Mouse (Mus musculus) lung, postnatal 0 days (tissue): ENCODE measurements at regions not wholly inside any gene's neighbourhood (a gene's known extent, or its start where the extent isn't known, plus 50 kb on each side); places are given as distances from the start of the nearest gene placed in this dataset.

ENCODE experiments used
- ATAC-seq: fragments of 200-750 bp; cut with Nextera tagmentation; 2 replicates; pipeline ENCODE4 v1.8.0; 2017; ENCODE audit warnings: moderate library complexity
- DNase-seq: peaks from one replicate; pipeline ENCODE4 v3.0.0-alpha.2; 2016; ENCODE audit warnings: low spot score
- H3K27ac ChIP-seq: fragments of 300-500 bp; sonication (generic); 2 replicates; pipeline ENCODE4 v1.5.1; 2014; ENCODE audit warnings: antibody characterized with exemption, mild to moderate bottlenecking, low read length, mixed read lengths
- H3K27me3 ChIP-seq: fragments of 300-500 bp; sonication (generic); replicated peaks from 2 replicates; pipeline ENCODE4 v1.6.1; 2014; ENCODE audit warnings: low read length, mixed read lengths; ENCODE audit not compliant: insufficient read depth
- H3K36me3 ChIP-seq: fragments of 300-500 bp; sonication (generic); 2 replicates; pipeline ENCODE4 v1.6.1; 2014; ENCODE audit warnings: low read length, mixed read lengths; ENCODE audit not compliant: insufficient read depth
- H3K4me1 ChIP-seq: fragments of 300-500 bp; sonication (generic); 2 replicates; pipeline ENCODE4 v1.6.1; 2014; ENCODE audit warnings: antibody characterized with exemption, low read depth, low read length, mixed read lengths; ENCODE audit not compliant: insufficient read depth
- H3K4me2 ChIP-seq: fragments of 300-500 bp; sonication (generic); replicated peaks from 2 replicates; pipeline ENCODE4 v1.6.1; 2014; ENCODE audit warnings: low read depth, mild to moderate bottlenecking, low read length, moderate library complexity, mixed read lengths
- H3K4me3 ChIP-seq: fragments of 300-500 bp; sonication (generic); 2 replicates; pipeline ENCODE4 v1.5.1; 2014; ENCODE audit warnings: low read depth, low read length
- H3K9ac ChIP-seq: fragments of 300-500 bp; sonication (generic); replicated peaks from 2 replicates; pipeline ENCODE4 v1.6.1; 2014; ENCODE audit warnings: low read depth, mild to moderate bottlenecking
- H3K9me3 ChIP-seq: fragments of 300-500 bp; sonication (generic); 2 replicates; pipeline ENCODE4 v1.6.1; 2016; ENCODE audit warnings: low read length, mixed read lengths
- CTCF ChIP-seq: IDR thresholded peaks from 2 replicates; pipeline ENCODE4 v1.5.1; 2016; ENCODE audit warnings: antibody characterized with exemption, mild to moderate bottlenecking
- EP300 ChIP-seq: IDR thresholded peaks from 2 replicates; pipeline ENCODE4 v1.6.1; 2016; ENCODE audit warnings: antibody characterized with exemption, mild to moderate bottlenecking, control low read depth
- WGBS: fragments of 180-500 bp; shearing (Covaris S2); extraction: QIAGEN DNeasy Blood & Tissue Kit; methylation state at CpG from one replicate; pipeline ENCODE4 v1.1.7; 2014; 5-methylcytosine and 5-hydroxymethylcytosine counted together

DNA sequence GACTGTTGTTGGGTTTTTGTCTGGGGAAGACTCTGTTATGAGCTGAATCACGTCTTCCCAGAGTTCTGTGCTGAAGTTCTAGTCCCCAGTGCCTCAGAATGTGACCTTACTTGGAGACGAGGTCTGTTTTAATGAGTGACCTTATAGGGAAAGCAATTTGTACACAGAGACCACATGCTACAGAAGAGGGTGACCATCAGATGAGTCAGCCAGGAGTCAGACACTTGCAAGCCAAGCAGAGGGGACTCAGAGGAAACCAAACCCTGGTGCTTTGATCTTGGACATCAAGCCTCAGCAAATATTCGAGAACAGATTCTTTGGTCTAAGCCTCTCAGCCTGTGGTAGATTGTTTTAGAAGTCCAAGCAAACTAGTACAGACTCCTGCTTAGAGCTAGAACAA is 409.9 kb downstream of the Fut8 start:
- H3K36me3 ChIP-seq = no peaks in the 10 kb centered on the region
- H3K4me1 ChIP-seq = no peaks in the 10 kb centered on the region
- WGBS = 44% methylated on average over 3 of the region's 3 CpGs
- no peak for TF ChIP-seq EP300
- TF ChIP-seq CTCF = no peak
- H3K9ac ChIP-seq = no peak overlapping the region
- DNase-seq (no peak), ATAC-seq (no peak)
- no peak overlapping the region for H3K27ac ChIP-seq
- no peaks in the 10 kb centered on the region for H3K9me3 ChIP-seq
- no peak overlapping the region for H3K4me3 ChIP-seq
- H3K4me2 ChIP-seq = no peak overlapping the region
- no peaks in the 10 kb centered on the region for H3K27me3 ChIP-seq

DNA sequence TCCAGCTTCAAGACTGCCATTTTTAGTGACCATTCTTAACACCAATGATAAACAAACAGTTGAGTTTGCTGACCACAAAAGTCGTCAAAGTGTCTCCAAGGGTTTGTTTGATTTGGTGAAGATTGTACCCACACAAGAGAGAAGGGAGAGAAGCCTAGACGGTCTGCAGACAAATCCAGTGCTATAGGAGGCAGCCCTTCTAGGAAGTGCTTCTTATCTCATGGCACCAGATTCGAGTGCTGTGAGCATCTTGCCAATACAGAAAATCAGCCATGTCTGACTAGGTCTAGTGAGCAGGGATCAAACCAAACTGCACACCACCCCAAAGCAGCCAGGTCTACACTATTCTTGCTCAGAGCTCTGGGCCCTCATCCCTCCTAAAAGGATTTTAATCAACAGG is 416.4 kb downstream of the Fut8 start:
- DNase-seq = no peak
- H3K36me3 ChIP-seq = no peaks in the 10 kb centered on the region
- ATAC-seq = no peak
- no peaks in the 10 kb centered on the region for H3K9me3 ChIP-seq
- no peak overlapping the region for H3K4me2 ChIP-seq
- no peaks in the 10 kb centered on the region for H3K27me3 ChIP-seq
- no peak overlapping the region for H3K27ac ChIP-seq
- H3K4me1 ChIP-seq = no peaks in the 10 kb centered on the region
- H3K9ac ChIP-seq = no peak overlapping the region
- no peak overlapping the region for H3K4me3 ChIP-seq
- TF ChIP-seq EP300 (no peak), CTCF (no peak)
- 35% methylated on average over 3 of the region's 3 CpGs for WGBS

DNA sequence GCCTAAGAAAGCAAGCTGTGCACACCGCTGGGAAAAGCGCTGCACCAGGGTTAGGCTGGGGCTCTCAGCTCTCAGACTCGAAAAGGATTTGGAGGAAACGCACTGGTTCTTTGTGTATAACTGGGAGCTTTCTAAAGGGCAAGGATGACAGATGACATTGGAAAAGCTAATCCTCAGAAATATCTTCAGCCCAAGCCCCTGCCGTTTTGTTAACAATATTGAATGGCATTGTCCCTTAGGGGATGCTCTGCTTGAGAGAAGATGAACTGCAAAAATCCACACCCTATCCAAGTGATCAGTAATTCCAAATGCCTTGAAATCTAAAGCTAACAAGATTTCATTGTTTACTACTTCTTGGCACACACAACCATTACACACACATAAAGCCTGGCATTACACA is 419.1 kb downstream of the Fut8 start:
- no peaks in the 10 kb centered on the region for H3K9me3 ChIP-seq
- no peak overlapping the region for H3K4me2 ChIP-seq
- WGBS = 63% methylated on average over 5 of the region's 5 CpGs
- DNase-seq (no peak), ATAC-seq (no peak)
- H3K4me3 ChIP-seq = no peak overlapping the region
- no peak for TF ChIP-seq EP300
- H3K27ac ChIP-seq = no peak overlapping the region
- H3K4me1 ChIP-seq = no peaks in the 10 kb centered on the region
- no peaks in the 10 kb centered on the region for H3K27me3 ChIP-seq
- no peaks in the 10 kb centered on the region for H3K36me3 ChIP-seq
- no peak overlapping the region for H3K9ac ChIP-seq

DNA sequence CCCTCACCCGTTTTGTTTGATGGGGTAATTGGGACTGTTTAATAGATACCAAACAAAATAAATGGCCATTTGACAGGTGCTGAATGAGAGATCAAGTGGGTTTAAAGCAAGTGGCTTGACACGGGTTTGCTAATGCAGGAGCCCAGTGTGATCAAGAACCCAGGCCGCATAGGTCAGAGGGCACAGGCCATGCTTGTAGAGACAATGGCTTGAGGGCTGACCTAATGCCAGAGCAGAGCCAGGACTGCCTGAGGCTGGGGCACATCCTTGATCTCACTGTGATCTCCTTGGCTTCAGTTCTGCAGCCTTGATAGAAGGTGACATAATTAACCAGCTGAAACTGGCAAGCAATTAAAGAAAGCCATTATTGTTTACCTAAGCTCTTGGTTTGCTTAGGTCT is 420.0 kb downstream of the Fut8 start:
- no peak for DNase-seq
- ATAC-seq = no peak
- H3K9me3 ChIP-seq = no peaks in the 10 kb centered on the region
- no peaks in the 10 kb centered on the region for H3K4me1 ChIP-seq
- H3K4me2 ChIP-seq = no peak overlapping the region
- H3K27me3 ChIP-seq = no peaks in the 10 kb centered on the region
- WGBS = 46% methylated on average over 3 of the region's 3 CpGs
- TF ChIP-seq EP300 (no peak), CTCF (no peak)
- H3K27ac ChIP-seq = no peak overlapping the region
- no peak overlapping the region for H3K9ac ChIP-seq
- H3K4me3 ChIP-seq = no peak overlapping the region
- no peaks in the 10 kb centered on the region for H3K36me3 ChIP-seq

DNA sequence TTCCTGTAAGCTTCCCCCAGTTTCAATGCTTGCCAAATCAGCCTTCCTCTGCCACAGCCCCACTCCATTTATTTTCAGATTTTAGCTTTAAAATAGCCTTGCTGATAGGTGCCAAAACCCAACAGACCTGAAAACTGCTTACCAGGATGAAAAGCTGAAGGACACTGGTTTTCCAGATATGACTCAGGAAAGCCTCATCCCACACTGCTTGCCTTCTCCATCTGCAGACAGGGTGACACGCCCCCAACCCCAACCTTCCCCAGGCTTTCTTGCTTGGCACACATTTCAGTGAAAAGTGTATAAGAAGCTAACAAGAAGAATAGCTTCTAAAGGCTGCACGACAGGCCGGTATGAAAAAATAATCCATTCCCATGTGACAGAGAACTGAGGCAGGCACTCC is 425.3 kb downstream of the Fut8 start:
- H3K27ac ChIP-seq = no peak overlapping the region
- ATAC-seq (no peak), DNase-seq (no peak)
- H3K4me1 ChIP-seq = no peaks in the 10 kb centered on the region
- TF ChIP-seq CTCF (no peak), EP300 (no peak)
- H3K36me3 ChIP-seq = no peaks in the 10 kb centered on the region
- no peak overlapping the region for H3K9ac ChIP-seq
- H3K4me3 ChIP-seq = no peak overlapping the region
- no peaks in the 10 kb centered on the region for H3K9me3 ChIP-seq
- no peak overlapping the region for H3K4me2 ChIP-seq
- WGBS = 60% methylated on average over 3 of the region's 3 CpGs
- no peaks in the 10 kb centered on the region for H3K27me3 ChIP-seq

DNA sequence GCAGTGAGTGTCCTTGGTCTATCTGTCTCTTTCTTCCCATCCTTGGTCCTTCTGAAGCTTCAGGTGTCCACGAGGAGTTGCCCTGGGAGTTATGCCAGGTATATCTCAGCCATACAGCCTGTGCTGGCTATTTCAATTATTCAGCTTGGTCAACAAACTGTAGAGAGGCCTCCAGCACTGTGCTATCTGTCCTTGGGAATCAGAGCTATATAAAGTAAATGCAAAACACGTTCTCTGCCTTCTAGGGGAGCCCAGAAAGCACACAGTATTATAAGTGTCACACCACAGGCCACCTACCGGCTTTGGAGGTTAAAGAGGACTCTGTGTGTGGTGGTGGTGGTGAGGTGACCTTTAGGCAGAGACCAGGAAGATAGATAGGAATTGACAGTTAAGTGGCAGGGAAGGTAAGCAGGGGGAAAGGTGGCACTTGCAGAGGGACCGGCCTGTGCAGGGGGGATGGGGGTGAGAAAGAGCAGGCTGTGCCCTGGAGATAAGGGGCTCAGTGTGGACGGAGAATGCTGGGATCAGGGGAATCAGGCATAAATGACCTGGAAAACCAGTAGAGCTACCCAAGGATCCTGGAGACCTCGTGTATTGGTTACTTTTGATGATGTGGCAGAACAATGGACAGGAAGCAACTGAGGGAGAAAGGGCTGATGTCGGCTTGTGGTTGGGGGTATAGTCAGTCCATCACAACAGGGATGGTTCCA is 425.9 kb downstream of the Fut8 start:
- ATAC-seq = no peak
- no peak overlapping the region for H3K4me2 ChIP-seq
- H3K4me1 ChIP-seq = no peaks in the 10 kb centered on the region
- no peaks in the 10 kb centered on the region for H3K27me3 ChIP-seq
- WGBS = 37% methylated on average over 7 of the region's 7 CpGs
- no peak overlapping the region for H3K27ac ChIP-seq
- no peak for DNase-seq
- TF ChIP-seq CTCF = no peak
- no peak for TF ChIP-seq EP300
- no peaks in the 10 kb centered on the region for H3K36me3 ChIP-seq
- no peak overlapping the region for H3K4me3 ChIP-seq
- H3K9ac ChIP-seq = no peak overlapping the region
- no peaks in the 10 kb centered on the region for H3K9me3 ChIP-seq

DNA sequence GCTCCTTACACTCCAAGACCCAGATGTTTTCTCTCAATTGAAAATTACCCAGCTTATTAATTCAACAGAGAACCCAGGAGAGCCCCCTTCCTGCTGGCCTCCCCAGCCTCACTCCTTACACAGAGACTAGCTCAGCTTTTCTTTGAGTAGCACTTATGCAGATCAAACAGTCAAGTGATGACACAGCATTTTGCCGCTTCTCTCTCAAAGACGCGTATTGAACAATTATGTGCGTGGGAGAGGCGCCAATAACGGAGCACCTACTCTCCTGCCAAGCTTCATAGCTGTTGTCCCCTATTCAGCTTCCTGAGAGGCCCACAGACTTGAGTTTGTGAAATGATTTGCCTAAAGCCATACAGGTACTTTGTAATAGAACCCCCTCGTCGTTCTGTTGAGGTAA is 428.5 kb downstream of the Fut8 start:
- DNase-seq = no peak
- H3K36me3 ChIP-seq = no peaks in the 10 kb centered on the region
- H3K4me1 ChIP-seq = no peaks in the 10 kb centered on the region
- 57% methylated on average over 8 of the region's 8 CpGs for WGBS
- no peak overlapping the region for H3K4me3 ChIP-seq
- no peak overlapping the region for H3K27ac ChIP-seq
- TF ChIP-seq CTCF = no peak
- no peak for TF ChIP-seq EP300
- ATAC-seq = no peak
- H3K9ac ChIP-seq = no peak overlapping the region
- H3K27me3 ChIP-seq = no peaks in the 10 kb centered on the region
- no peak overlapping the region for H3K4me2 ChIP-seq
- no peaks in the 10 kb centered on the region for H3K9me3 ChIP-seq
